Mouse (Mus musculus): ENCODE results near the gene Tmem102.

- no peak for TF ChIP-seq MAX (IDR thresholded peaks at IDR 0.05; ENCODE audit: low read depth)
- no peak for TF ChIP-seq POLR2A (IDR thresholded peaks at IDR 0.05; ENCODE audit: insufficient read length, low read depth)
- TF ChIP-seq MYOD1 (IDR thresholded peaks at IDR 0.05; ENCODE audit: control insufficient read depth in 1 of 3, insufficient read length in 2 of 3, low read depth in 2 of 3): no peak
- no peak for TF ChIP-seq CEBPB (IDR thresholded peaks at IDR 0.05; ENCODE audit: insufficient read depth, poor library complexity, severe bottlenecking)
- no peak for TF ChIP-seq USF1 (IDR thresholded peaks at IDR 0.05; ENCODE audit: low read depth)
- no peak for TF ChIP-seq POLR2AphosphoS2 (IDR thresholded peaks at IDR 0.05; ENCODE audit: insufficient read length, low read depth)
These were observed 954 bp upstream of the Tmem102 start for GRCm38 (mm10) chr11:69806378-69806777.

Measured in myocyte (in vitro differentiated cells).